Mouse (Mus musculus) c-Kit-positive CD71-positive TER-119-negative erythroid progenitor cells, embryonic 14.5 days (primary cell): ENCODE results near the gene Ufc1.
"Not testable (repeated sequence)": the region's sequence is repeated elsewhere in the genome, so short reads cannot be mapped to it uniquely, and the experiment has no call there.

Source experiments
- DNase-seq: peaks from one replicate; pipeline ENCODE4 v3.0.0-alpha.2; 2013; ENCODE audit warnings: low read depth

The Ufc1 gene

GRCm38 (mm10) chr1:171294298-171295062 lies at the start of gene Ufc1:
Gene Ufc1 (minus strand): TSS chr1:171295024.
- DNase-seq, result no peak

- no peak for DNase-seq
These were observed 49.3 kb upstream of the Ufc1 start for GRCm38 (mm10) chr1:171343922-171344677.

- no peak for DNase-seq
These were observed 47.7 kb upstream of the Ufc1 start for GRCm38 (mm10) chr1:171342262-171343207.

- no peak for DNase-seq
These were observed 35.4 kb upstream of the Ufc1 start for GRCm38 (mm10) chr1:171330216-171330560.

- no peak for DNase-seq
These were observed 34.8 kb upstream of the Ufc1 start for GRCm38 (mm10) chr1:171329433-171330215.

- DNase-seq, result peak; percentile 76
These were observed 34.1 kb upstream of the Ufc1 start, which contains the start of gene Dedd for GRCm38 (mm10) chr1:171328839-171329432. Gene Dedd (plus strand): TSS chr1:171329145.

GRCm38 (mm10) chr1:171328244-171328643 lies 33.4 kb upstream of the Ufc1 start:
- no peak for DNase-seq

GRCm38 (mm10) chr1:171326588-171326987 lies 31.8 kb upstream of the Ufc1 start:
- DNase-seq, result not testable (repeated sequence)

GRCm38 (mm10) chr1:171325571-171325970 lies 30.7 kb upstream of the Ufc1 start:
- DNase-seq, result no peak

- no peak for DNase-seq
These were observed 27.2 kb upstream of the Ufc1 start for GRCm38 (mm10) chr1:171322012-171322411.

GRCm38 (mm10) chr1:171321415-171321814 lies 26.6 kb upstream of the Ufc1 start:
- no peak for DNase-seq

GRCm38 (mm10) chr1:171320151-171320550 lies 25.3 kb upstream of the Ufc1 start:
- DNase-seq, result no peak

- DNase-seq, result no peak
These were observed 24.9 kb upstream of the Ufc1 start for GRCm38 (mm10) chr1:171319748-171320147.

- DNase-seq, result no peak
These were observed 14.5 kb upstream of the Ufc1 start for GRCm38 (mm10) chr1:171309321-171309720.

- DNase-seq, result not testable (repeated sequence)
These were observed 11.3 kb upstream of the Ufc1 start for GRCm38 (mm10) chr1:171306157-171306556.

- no peak for DNase-seq
These were observed 3.4 kb upstream of the Ufc1 start for GRCm38 (mm10) chr1:171298226-171298625.

- no peak for DNase-seq
These were observed 209 bp upstream of the Ufc1 start for GRCm38 (mm10) chr1:171295063-171295402.

- DNase-seq, result no peak
These were observed 922 bp downstream of the Ufc1 start for GRCm38 (mm10) chr1:171293906-171294297.

- no peak for DNase-seq
These were observed 1.5 kb downstream of the Ufc1 start for GRCm38 (mm10) chr1:171293351-171293750.

- DNase-seq, result no peak
These were observed 6.5 kb downstream of the Ufc1 start for GRCm38 (mm10) chr1:171288328-171288727.
